Mouse (Mus musculus): ENCODE data around the gene Wnt3.

- no peak for TF ChIP-seq CTCF (IDR thresholded peaks at IDR 0.05; ENCODE audit: control insufficient read depth, insufficient read depth, insufficient replicate concordance, low read depth, low read length)
- no peak for TF ChIP-seq POLR2A (IDR thresholded peaks at IDR 0.05; ENCODE audit: control insufficient read depth, low read depth, low read length)
Observed at GRCm38 (mm10) chr11:103734411-103735045, 39.4 kb upstream of the Wnt3 start.

Data from testis, adult 2 months (tissue).